Mouse (Mus musculus): ENCODE measurements around the gene Otogl. TPM values are rescaled to one million over a fixed set of nuclear protein-coding genes. Genes with fewer than 3 reads are reported as not detected.

Gene Otogl
- polyA plus RNA-seq, 1 experiment from 2014 or later, result not detected

DNA sequence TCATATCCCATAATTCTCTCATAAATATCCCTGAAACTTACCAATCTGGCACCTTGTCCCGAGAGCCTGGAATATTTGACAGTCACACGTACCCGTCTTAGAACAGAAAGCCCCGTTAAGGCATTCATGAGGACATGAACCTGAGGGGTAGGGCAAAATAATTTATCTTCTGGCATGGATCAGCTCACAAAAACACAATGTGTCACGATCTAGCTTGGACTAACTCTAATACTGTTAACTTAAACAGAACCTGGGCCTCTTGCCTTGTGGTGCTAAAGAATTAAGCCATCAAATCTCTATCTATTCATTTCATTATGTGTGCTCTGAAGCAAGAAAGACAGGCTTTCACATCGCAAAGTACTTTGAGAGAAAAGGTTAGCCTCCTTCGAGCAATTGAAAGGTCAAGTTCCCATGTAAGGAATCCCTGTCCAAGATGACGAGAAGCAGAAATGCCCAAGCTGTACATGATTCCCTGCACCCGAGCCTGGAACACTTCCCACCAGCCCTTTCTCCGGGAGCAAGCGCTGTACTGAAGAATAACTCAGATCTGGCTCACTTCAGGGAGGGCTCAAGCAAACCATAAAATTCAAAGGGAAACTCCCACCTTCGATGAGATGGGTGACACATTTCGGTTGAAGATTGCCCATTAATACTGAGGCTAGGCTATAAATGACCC lies 10.6 kb downstream of the Otogl start:
- Histone ChIP-seq H3K4me3 (ENCODE audit: low read depth, low read length) (no peak overlapping the region), H3K4me2 (ENCODE audit: low read depth, low read length, severe bottlenecking) (no peak overlapping the region), H3K4me1 (replicated peaks; ENCODE audit: control insufficient read depth, insufficient read depth, low read length) (no peaks in the 10 kb centered on the region), H3K27ac (ENCODE audit: low read depth, low read length) (no peak overlapping the region), H3K9ac (ENCODE audit: low read length) (no peak overlapping the region), H3K27me3 (ENCODE audit: control insufficient read depth, insufficient read depth, low read length) (no peaks in the 10 kb centered on the region), H3K36me3 (ENCODE audit: control insufficient read depth, insufficient read depth, low read length) (no peaks in the 10 kb centered on the region), H3K9me3 (ENCODE audit: control insufficient read depth, low read length) (no peaks in the 10 kb centered on the region)
- DNase-seq (ENCODE audit: low spot score) (no peak), ATAC-seq (replicated peaks; ENCODE audit: low FRiP score) (no peak)
- 81% methylated on average over 13 of the region's 13 CpGs for WGBS

DNA sequence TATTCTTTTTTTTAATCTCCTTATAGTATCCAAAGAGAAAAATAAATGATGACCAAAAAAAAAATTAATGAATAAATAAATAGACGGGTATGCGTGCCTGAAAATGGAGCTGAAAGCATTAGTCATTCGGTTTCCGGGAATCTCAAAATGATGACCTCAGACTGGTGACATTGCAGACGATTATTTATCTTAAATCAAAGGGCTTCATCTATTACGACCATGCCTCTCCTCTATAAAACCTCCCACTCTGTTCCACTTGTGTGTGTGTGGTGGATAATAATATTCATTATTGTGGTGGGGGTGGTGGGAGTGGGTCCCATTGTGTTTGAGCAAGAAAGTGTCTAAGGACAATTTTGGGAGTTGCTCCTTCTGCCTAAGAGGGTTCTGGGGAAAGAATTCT lies 12.0 kb downstream of the Otogl start:
- 94% methylated on average over 6 of the region's 6 CpGs for WGBS
- Histone ChIP-seq H3K9ac (ENCODE audit: low read length) (no peak overlapping the region), H3K27ac (ENCODE audit: low read depth, low read length) (no peak overlapping the region)

DNA sequence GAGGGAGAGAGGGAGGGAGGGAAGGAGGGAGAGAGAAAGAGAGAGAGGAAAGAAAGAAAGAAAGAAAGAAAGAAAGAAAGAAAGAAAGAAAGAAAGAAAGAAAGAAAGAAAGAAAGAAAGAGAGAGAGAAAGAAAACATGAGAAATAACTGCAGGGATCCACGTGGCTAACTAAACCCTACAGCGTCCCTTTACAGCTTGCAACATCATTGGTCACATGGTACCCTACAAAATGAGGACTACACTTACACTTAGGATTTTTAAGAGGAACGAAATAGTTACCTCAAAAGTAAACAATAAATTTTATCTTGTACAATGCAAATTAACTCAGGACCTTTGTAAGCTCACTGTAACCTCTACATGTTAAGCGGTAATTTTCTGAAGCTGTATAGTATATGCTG lies 15.8 kb downstream of the Otogl start:
- Histone ChIP-seq H3K27me3 (ENCODE audit: control insufficient read depth, insufficient read depth, low read length) (no peaks in the 10 kb centered on the region), H3K36me3 (ENCODE audit: control insufficient read depth, insufficient read depth, low read length) (no peaks in the 10 kb centered on the region), H3K4me3 (ENCODE audit: low read depth, low read length) (no peak overlapping the region), H3K4me2 (ENCODE audit: low read depth, low read length, severe bottlenecking) (no peak overlapping the region), H3K9ac (ENCODE audit: low read length) (no peak overlapping the region), H3K9me3 (ENCODE audit: control insufficient read depth, low read length) (no peaks in the 10 kb centered on the region), H3K4me1 (replicated peaks; ENCODE audit: control insufficient read depth, insufficient read depth, low read length) (no peaks in the 10 kb centered on the region), H3K27ac (ENCODE audit: low read depth, low read length) (no peak overlapping the region)
- 85% methylated on average over 4 of the region's 4 CpGs for WGBS
- DNase-seq (ENCODE audit: low spot score) (no peak), ATAC-seq (replicated peaks; ENCODE audit: low FRiP score) (no peak)

More for the DNA sequence above, 12.0 kb downstream of the Otogl start:
- DNase-seq (ENCODE audit: low spot score), result no peak
- H3K4me2 ChIP-seq (ENCODE audit: low read depth, low read length, severe bottlenecking), result no peak overlapping the region
- ATAC-seq (replicated peaks; ENCODE audit: low FRiP score), result no peak
- no peaks in the 10 kb centered on the region for H3K36me3 ChIP-seq (ENCODE audit: control insufficient read depth, insufficient read depth, low read length)
- no peaks in the 10 kb centered on the region for H3K9me3 ChIP-seq (ENCODE audit: control insufficient read depth, low read length)
- no peak overlapping the region for H3K4me3 ChIP-seq (ENCODE audit: low read depth, low read length)
- H3K27me3 ChIP-seq (ENCODE audit: control insufficient read depth, insufficient read depth, low read length), result no peaks in the 10 kb centered on the region
- H3K4me1 ChIP-seq (replicated peaks; ENCODE audit: control insufficient read depth, insufficient read depth, low read length), result no peaks in the 10 kb centered on the region

DNA sequence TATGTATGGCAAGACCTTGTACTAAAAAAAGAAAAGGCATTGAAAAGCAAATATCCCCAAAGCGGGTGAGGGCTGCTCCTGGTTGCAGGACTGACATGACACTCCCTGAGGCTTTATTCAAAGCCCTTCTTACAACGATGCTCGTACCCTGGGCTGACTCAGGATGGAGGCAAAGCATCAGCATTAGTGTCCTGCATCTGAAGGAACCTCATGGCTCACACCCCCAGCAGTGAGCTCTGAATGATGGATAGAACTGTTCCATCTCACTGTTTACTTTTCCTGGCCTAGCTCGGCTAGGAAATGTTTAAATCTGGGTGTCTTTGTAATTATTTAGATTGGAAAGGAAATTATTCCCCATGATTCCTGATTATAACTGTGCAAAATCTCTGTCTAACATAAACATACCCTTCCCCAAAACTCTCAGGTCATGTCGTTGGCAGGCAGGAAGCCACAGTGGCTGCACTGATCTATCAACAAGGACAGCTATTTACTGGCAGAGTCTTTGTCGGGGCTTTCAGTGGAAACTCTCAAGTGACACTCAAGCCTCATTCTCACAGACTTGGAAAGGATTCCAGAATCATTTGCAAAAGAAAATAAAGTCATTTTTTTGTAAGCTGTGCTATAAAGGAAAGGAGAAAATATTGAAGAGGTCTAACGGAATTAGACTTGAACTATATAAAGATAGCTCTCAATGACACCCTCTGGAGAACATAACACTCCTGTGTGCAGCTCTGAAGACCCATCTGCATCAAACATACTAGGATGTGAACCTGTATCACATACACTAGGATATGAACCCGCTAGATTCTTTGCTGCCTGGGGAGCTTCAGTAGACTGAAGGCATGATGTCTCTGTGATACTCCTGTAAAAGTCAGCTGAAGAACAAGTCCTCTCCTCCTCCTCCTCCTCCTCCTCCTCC lies 17.0 kb downstream of the Otogl start:
- Histone ChIP-seq H3K27ac (ENCODE audit: low read depth, low read length) (no peak overlapping the region), H3K4me2 (ENCODE audit: low read depth, low read length, severe bottlenecking) (no peak overlapping the region), H3K4me3 (ENCODE audit: low read depth, low read length) (no peak overlapping the region), H3K27me3 (ENCODE audit: control insufficient read depth, insufficient read depth, low read length) (no peaks in the 10 kb centered on the region), H3K9me3 (ENCODE audit: control insufficient read depth, low read length) (no peaks in the 10 kb centered on the region), H3K9ac (ENCODE audit: low read length) (no peak overlapping the region), H3K4me1 (replicated peaks; ENCODE audit: control insufficient read depth, insufficient read depth, low read length) (no peaks in the 10 kb centered on the region), H3K36me3 (ENCODE audit: control insufficient read depth, insufficient read depth, low read length) (no peaks in the 10 kb centered on the region)
- DNase-seq (ENCODE audit: low spot score), result no peak
- ATAC-seq (replicated peaks; ENCODE audit: low FRiP score), result no peak
- 77% methylated on average over 8 of the region's 8 CpGs for WGBS

DNA sequence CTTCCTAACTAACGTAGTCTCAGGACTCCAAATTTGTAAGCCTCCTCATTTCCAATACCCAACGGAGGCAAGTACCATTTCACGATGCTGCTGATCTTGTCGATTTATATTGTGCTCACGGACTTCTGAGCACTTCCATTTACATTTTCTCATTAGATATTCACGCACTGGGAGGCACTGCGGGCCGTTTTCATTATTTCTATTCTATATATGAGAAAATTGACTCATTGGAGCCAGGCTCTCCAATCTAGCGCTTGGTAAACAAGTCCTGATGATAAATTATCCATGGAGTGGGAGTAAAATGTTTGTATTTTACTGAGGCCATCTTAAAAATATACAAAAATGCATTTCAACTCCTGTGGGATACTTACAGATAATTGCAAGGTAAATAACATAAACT lies 21.5 kb downstream of the Otogl start:
- ATAC-seq (replicated peaks; ENCODE audit: low FRiP score) (no peak), DNase-seq (ENCODE audit: low spot score) (no peak)
- Histone ChIP-seq H3K27me3 (ENCODE audit: control insufficient read depth, insufficient read depth, low read length) (no peaks in the 10 kb centered on the region), H3K36me3 (ENCODE audit: control insufficient read depth, insufficient read depth, low read length) (no peaks in the 10 kb centered on the region), H3K4me2 (ENCODE audit: low read depth, low read length, severe bottlenecking) (no peak overlapping the region), H3K4me1 (replicated peaks; ENCODE audit: control insufficient read depth, insufficient read depth, low read length) (no peaks in the 10 kb centered on the region), H3K9me3 (ENCODE audit: control insufficient read depth, low read length) (no peaks in the 10 kb centered on the region), H3K9ac (ENCODE audit: low read length) (no peak overlapping the region), H3K4me3 (ENCODE audit: low read depth, low read length) (no peak overlapping the region), H3K27ac (ENCODE audit: low read depth, low read length) (no peak overlapping the region)
- whole genome bisulfite sequencing, result 83% methylated on average over 9 of the region's 9 CpGs

DNA sequence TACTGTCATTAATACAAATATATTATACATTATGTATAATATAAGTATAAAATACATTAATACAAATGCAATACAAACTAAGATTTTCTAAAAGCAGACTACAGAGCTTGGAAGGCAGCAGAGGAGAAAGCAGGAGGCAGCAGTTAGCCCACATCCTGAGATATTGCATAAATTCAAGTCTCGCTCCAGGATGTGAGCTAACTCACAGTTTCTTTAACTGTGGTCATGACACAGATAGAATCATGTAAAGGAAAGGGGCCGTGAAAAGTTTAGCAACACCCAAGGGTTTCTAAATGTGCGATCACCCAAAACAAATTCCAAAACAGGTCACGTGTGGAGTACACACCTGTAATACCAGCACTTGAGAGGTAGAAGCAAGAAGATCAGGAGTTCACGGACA lies 39.4 kb downstream of the Otogl start:
- DNase-seq (ENCODE audit: low spot score) (no peak), ATAC-seq (replicated peaks; ENCODE audit: low FRiP score) (no peak)
- H3K4me3 ChIP-seq (ENCODE audit: low read depth, low read length), result no peak overlapping the region
- H3K36me3 ChIP-seq (ENCODE audit: control insufficient read depth, insufficient read depth, low read length), result no peaks in the 10 kb centered on the region
- H3K27ac ChIP-seq (ENCODE audit: low read depth, low read length), result no peak overlapping the region
- no peak overlapping the region for H3K4me2 ChIP-seq (ENCODE audit: low read depth, low read length, severe bottlenecking)
- H3K4me1 ChIP-seq (replicated peaks; ENCODE audit: control insufficient read depth, insufficient read depth, low read length), result no peaks in the 10 kb centered on the region
- H3K9me3 ChIP-seq (ENCODE audit: control insufficient read depth, low read length), result no peaks in the 10 kb centered on the region
- H3K9ac ChIP-seq (ENCODE audit: low read length), result no peak overlapping the region
- H3K27me3 ChIP-seq (ENCODE audit: control insufficient read depth, insufficient read depth, low read length), result no peaks in the 10 kb centered on the region
- 94% methylated on average over 5 of the region's 5 CpGs for WGBS

DNA sequence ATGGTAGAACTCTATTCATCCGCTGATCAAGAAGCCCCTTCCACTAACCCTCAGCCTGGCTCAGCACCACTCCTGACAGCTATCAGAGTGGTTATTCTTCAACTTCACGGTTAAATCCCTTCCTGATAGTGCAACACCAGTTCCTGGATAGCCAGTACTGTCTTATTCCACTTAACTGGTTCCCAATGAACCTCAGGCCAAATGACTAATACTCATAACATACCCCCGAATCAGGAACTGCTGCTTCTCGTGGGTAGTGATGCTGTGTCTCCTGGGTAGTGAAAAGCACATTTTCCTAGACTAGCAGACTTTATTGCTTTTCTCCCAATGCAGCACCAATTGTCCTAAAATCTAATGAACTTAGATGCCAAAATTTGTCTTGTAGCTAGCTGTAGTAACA lies 39.8 kb downstream of the Otogl start:
- no peak overlapping the region for H3K27ac ChIP-seq (ENCODE audit: low read depth, low read length)
- ATAC-seq (replicated peaks; ENCODE audit: low FRiP score) (no peak), DNase-seq (ENCODE audit: low spot score) (no peak)
- 84% methylated on average over 4 of the region's 4 CpGs for WGBS
- H3K4me1 ChIP-seq (replicated peaks; ENCODE audit: control insufficient read depth, insufficient read depth, low read length), result no peaks in the 10 kb centered on the region
- H3K36me3 ChIP-seq (ENCODE audit: control insufficient read depth, insufficient read depth, low read length), result no peaks in the 10 kb centered on the region
- H3K9ac ChIP-seq (ENCODE audit: low read length), result no peak overlapping the region
- H3K4me2 ChIP-seq (ENCODE audit: low read depth, low read length, severe bottlenecking), result no peak overlapping the region
- H3K27me3 ChIP-seq (ENCODE audit: control insufficient read depth, insufficient read depth, low read length), result no peaks in the 10 kb centered on the region
- H3K9me3 ChIP-seq (ENCODE audit: control insufficient read depth, low read length), result no peaks in the 10 kb centered on the region
- H3K4me3 ChIP-seq (ENCODE audit: low read depth, low read length), result no peak overlapping the region

DNA sequence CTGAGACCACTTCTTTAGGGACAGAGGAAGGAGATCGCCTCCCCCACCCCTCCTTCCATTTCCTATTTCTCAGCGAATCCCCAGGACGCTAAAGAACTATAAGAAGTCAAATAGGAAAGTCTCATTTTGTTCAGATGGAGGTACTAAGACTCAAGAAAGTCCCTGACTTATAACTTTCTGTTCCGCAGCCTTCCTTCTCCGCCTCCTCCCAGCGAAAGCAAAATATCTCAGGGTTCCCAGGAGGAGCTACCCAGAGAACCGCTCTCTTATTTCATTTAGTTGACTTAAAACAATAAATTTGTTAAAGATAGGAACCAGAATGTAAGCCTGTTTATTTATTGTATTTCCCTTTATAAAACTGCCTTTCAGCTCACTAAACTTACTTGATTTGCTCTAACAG lies 41.4 kb downstream of the Otogl start:
- no peak overlapping the region for H3K4me3 ChIP-seq (ENCODE audit: low read depth, low read length)
- no peak overlapping the region for H3K4me2 ChIP-seq (ENCODE audit: low read depth, low read length, severe bottlenecking)
- WGBS, result 85% methylated on average over 7 of the region's 7 CpGs
- H3K27ac ChIP-seq (ENCODE audit: low read depth, low read length), result no peak overlapping the region
- H3K36me3 ChIP-seq (ENCODE audit: control insufficient read depth, insufficient read depth, low read length), result no peaks in the 10 kb centered on the region
- no peaks in the 10 kb centered on the region for H3K9me3 ChIP-seq (ENCODE audit: control insufficient read depth, low read length)
- no peaks in the 10 kb centered on the region for H3K27me3 ChIP-seq (ENCODE audit: control insufficient read depth, insufficient read depth, low read length)
- no peak for DNase-seq (ENCODE audit: low spot score)
- no peak for ATAC-seq (replicated peaks; ENCODE audit: low FRiP score)
- no peaks in the 10 kb centered on the region for H3K4me1 ChIP-seq (replicated peaks; ENCODE audit: control insufficient read depth, insufficient read depth, low read length)
- H3K9ac ChIP-seq (ENCODE audit: low read length), result no peak overlapping the region
